Mouse (Mus musculus): ENCODE measurements at regions not wholly inside any gene's neighbourhood (a gene's known extent, or its start where the extent isn't known, plus 50 kb on each side); places are given as distances from the start of the nearest gene placed in this dataset.

DNA sequence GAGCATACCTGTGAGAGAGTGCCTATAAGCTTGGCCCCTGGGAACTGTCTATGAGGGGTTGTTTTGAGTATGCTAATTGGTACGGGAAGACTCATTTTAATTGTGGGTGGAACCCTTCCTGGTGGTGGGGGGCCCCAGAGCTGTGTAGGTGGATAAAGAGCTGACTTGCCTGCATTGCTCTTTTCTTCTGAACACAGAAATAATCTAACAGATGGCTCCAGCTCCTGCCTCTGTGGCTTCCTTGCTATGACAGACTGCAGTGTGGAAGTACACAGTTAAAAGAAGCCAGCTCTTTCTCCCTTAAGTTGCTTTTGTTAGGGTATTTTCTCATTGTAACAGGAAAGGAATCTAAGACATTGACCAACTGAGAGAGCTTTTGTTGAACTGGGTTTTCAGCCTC is 254.1 kb upstream of the Stt3b start:
- H3K4me3 ChIP-seq (replicated peaks): no peak overlapping the region
- TF ChIP-seq TAL1 (IDR thresholded peaks at IDR 0.05; ENCODE audit: low read length) (no peak), GATA1 (IDR thresholded peaks at IDR 0.05; ENCODE audit: low read length) (no peak)
- no peaks in the 10 kb centered on the region for H3K36me3 ChIP-seq (ENCODE audit: control insufficient read depth)
- peaks cover 3% of the 10 kb centered on the region; the same call in 1 of the 2 replicates for H3K9me3 ChIP-seq (ENCODE audit: control insufficient read depth, low read length)
- no peaks in the 10 kb centered on the region for H3K27me3 ChIP-seq (ENCODE audit: control insufficient read depth)
- H3K4me1 ChIP-seq (ENCODE audit: control insufficient read depth): no peaks in the 10 kb centered on the region

DNA sequence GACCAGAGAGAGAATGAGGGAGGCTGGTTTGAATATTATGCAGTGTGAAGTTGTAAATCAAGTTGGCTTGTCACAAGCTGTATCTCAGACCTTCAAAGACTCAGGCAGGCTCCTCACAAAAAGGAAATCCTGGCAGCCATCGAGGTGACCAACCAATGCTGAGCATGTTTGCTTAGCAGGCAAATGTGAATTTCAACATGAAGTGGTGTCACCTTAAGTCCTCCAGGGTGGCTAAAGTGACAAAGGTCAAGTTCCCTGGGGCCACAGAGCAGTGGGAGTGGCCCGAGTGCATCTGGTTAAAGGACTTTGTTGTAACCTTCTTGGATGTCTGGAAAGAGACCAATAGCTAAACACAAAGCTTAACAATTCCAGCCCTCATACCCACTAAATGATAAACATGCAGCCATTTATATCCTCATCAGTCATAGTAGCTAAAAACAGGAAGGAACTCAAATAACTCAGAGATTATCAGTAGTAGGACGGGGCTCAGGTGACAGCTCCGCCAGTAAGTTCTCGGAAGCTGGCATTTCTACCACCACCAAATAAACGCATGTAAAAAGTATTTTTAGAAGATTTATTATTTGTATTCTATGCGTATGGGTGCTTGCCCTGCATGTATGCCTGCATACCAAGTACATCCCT is 258.6 kb upstream of the Stt3b start:
- TF ChIP-seq TAL1 (IDR thresholded peaks at IDR 0.05; ENCODE audit: low read length): no peak
- TF ChIP-seq GATA1 (IDR thresholded peaks at IDR 0.05; ENCODE audit: low read length): no peak
- H3K4me1 ChIP-seq (ENCODE audit: control insufficient read depth): no peaks in the 10 kb centered on the region
- no peak overlapping the region for H3K4me3 ChIP-seq (replicated peaks)
- no peaks in the 10 kb centered on the region for H3K36me3 ChIP-seq (ENCODE audit: control insufficient read depth)
- no peaks in the 10 kb centered on the region for H3K9me3 ChIP-seq (ENCODE audit: control insufficient read depth, low read length)
- no peaks in the 10 kb centered on the region for H3K27me3 ChIP-seq (ENCODE audit: control insufficient read depth)

- Histone ChIP-seq H3K4me3 (replicated peaks) (no peak overlapping the region), H3K27me3 (ENCODE audit: control insufficient read depth) (no peaks in the 10 kb centered on the region), H3K36me3 (ENCODE audit: control insufficient read depth) (no peaks in the 10 kb centered on the region), H3K4me1 (ENCODE audit: control insufficient read depth) (no peaks in the 10 kb centered on the region), H3K9me3 (ENCODE audit: control insufficient read depth, low read length) (no peaks in the 10 kb centered on the region)
- TF ChIP-seq TAL1 (IDR thresholded peaks at IDR 0.05; ENCODE audit: low read length) (no peak), GATA1 (IDR thresholded peaks at IDR 0.05; ENCODE audit: low read length) (no peak)
Observed at GRCm38 (mm10) chr9:115570998-115571397, 260.8 kb upstream of the Stt3b start.

DNA sequence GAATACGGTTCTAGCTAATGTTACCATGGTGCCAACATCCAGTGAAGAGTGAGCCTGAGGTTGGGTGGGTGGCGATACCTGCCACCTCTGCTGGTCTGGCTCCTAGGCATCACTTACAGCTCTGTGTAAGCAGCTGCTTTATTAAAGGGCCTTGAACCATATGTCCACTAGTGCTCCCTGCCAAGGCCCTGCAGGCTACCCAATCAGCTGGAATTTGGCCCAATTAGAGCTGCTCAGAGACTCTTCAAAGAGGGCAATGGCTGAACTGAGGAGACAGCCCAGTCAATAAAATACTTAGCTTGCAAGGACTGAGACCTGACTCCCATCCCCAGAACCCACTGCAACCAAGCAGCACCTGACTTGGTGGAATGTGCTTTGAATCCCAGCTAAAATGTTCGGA is 270.9 kb upstream of the Stt3b start:
- Histone ChIP-seq H3K4me1 (ENCODE audit: control insufficient read depth) (no peaks in the 10 kb centered on the region), H3K36me3 (ENCODE audit: control insufficient read depth) (no peaks in the 10 kb centered on the region), H3K4me3 (replicated peaks) (no peak overlapping the region), H3K9me3 (ENCODE audit: control insufficient read depth, low read length) (peaks cover 8% of the 10 kb centered on the region), H3K27me3 (ENCODE audit: control insufficient read depth) (no peaks in the 10 kb centered on the region)
- TF ChIP-seq TAL1 (IDR thresholded peaks at IDR 0.05; ENCODE audit: low read length): no peak
- TF ChIP-seq GATA1 (IDR thresholded peaks at IDR 0.05; ENCODE audit: low read length): no peak

- no peaks in the 10 kb centered on the region for H3K36me3 ChIP-seq (ENCODE audit: control insufficient read depth)
- H3K27me3 ChIP-seq (ENCODE audit: control insufficient read depth): no peaks in the 10 kb centered on the region
- H3K4me1 ChIP-seq (ENCODE audit: control insufficient read depth): no peaks in the 10 kb centered on the region
- H3K9me3 ChIP-seq (ENCODE audit: control insufficient read depth, low read length): no peaks in the 10 kb centered on the region
- no peak overlapping the region for H3K4me3 ChIP-seq (replicated peaks)
- TF ChIP-seq GATA1 (IDR thresholded peaks at IDR 0.05; ENCODE audit: low read length) (no peak), TAL1 (IDR thresholded peaks at IDR 0.05; ENCODE audit: low read length) (no peak)
Observed at GRCm38 (mm10) chr9:115583548-115583947, 273.3 kb upstream of the Stt3b start.

DNA sequence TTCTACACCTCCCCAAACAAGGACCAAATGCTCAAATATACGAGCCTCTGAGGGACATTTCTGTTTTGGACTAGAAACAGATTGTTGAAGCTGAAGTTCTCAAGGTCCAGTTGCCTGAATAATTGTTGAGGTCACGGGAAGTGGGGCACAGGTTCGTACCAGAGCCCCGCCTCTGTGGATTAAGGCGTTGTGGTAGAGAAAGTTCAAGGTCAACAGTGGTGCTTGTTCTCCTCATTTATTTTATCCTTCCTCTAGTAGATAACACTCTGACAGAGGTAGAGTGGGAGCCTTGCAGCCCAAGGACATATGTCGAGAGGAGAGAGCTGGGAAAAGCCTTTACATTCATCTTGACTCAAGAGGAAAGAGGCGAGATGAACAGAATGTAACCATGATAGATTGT is 274.7 kb upstream of the Stt3b start:
- Histone ChIP-seq H3K27me3 (ENCODE audit: control insufficient read depth) (no peaks in the 10 kb centered on the region), H3K4me1 (ENCODE audit: control insufficient read depth) (no peaks in the 10 kb centered on the region), H3K4me3 (replicated peaks) (no peak overlapping the region), H3K9me3 (ENCODE audit: control insufficient read depth, low read length) (no peaks in the 10 kb centered on the region), H3K36me3 (ENCODE audit: control insufficient read depth) (no peaks in the 10 kb centered on the region)
- TF ChIP-seq TAL1 (IDR thresholded peaks at IDR 0.05; ENCODE audit: low read length) (no peak), GATA1 (IDR thresholded peaks at IDR 0.05; ENCODE audit: low read length) (no peak)

- no peaks in the 10 kb centered on the region for H3K27me3 ChIP-seq (ENCODE audit: control insufficient read depth)
- no peaks in the 10 kb centered on the region for H3K36me3 ChIP-seq (ENCODE audit: control insufficient read depth)
- no peaks in the 10 kb centered on the region for H3K9me3 ChIP-seq (ENCODE audit: control insufficient read depth, low read length)
- no peak overlapping the region for H3K4me3 ChIP-seq (replicated peaks)
- H3K4me1 ChIP-seq (ENCODE audit: control insufficient read depth): no peaks in the 10 kb centered on the region
- TF ChIP-seq TAL1 (IDR thresholded peaks at IDR 0.05; ENCODE audit: low read length): no peak
- no peak for TF ChIP-seq GATA1 (IDR thresholded peaks at IDR 0.05; ENCODE audit: low read length)
Observed at GRCm38 (mm10) chr9:115592466-115592865, 282.2 kb upstream of the Stt3b start.

- H3K9me3 ChIP-seq (ENCODE audit: control insufficient read depth, low read length): no peaks in the 10 kb centered on the region
Observed at GRCm38 (mm10) chr9:115600228-115600627, 290.0 kb upstream of the Stt3b start.

DNA sequence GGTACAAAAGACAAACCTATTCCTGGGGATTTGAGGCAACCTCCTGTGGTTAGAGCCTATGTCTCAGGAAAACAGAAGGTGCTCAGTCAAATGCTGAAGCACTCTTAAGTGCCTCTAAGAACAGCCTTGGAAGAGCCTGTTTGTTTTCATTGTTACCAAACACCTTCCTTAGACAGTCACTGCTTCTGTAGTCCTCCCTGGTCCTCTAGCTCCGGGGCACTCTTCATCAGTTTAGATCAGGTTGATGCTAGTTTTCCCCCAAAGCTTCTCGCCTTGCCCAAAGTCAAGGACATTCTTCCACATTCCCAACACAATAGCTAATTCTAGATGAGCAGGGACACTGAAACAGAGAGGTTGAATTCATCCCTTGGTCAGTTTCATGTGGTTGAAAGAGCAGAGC is 290.6 kb upstream of the Stt3b start:
- H3K4me1 ChIP-seq (ENCODE audit: control insufficient read depth): no peaks in the 10 kb centered on the region
- H3K4me3 ChIP-seq (replicated peaks): no peak overlapping the region
- no peaks in the 10 kb centered on the region for H3K9me3 ChIP-seq (ENCODE audit: control insufficient read depth, low read length)
- no peaks in the 10 kb centered on the region for H3K36me3 ChIP-seq (ENCODE audit: control insufficient read depth)
- H3K27me3 ChIP-seq (ENCODE audit: control insufficient read depth): no peaks in the 10 kb centered on the region
- no peak for TF ChIP-seq TAL1 (IDR thresholded peaks at IDR 0.05; ENCODE audit: low read length)
- no peak for TF ChIP-seq GATA1 (IDR thresholded peaks at IDR 0.05; ENCODE audit: low read length)

More at GRCm38 (mm10) chr9:115600228-115600627, 290.0 kb upstream of the Stt3b start:
- Histone ChIP-seq H3K4me1 (ENCODE audit: control insufficient read depth) (no peaks in the 10 kb centered on the region), H3K36me3 (ENCODE audit: control insufficient read depth) (no peaks in the 10 kb centered on the region), H3K4me3 (replicated peaks) (no peak overlapping the region), H3K27me3 (ENCODE audit: control insufficient read depth) (no peaks in the 10 kb centered on the region)
- TF ChIP-seq GATA1 (IDR thresholded peaks at IDR 0.05; ENCODE audit: low read length): no peak
- no peak for TF ChIP-seq TAL1 (IDR thresholded peaks at IDR 0.05; ENCODE audit: low read length)

DNA sequence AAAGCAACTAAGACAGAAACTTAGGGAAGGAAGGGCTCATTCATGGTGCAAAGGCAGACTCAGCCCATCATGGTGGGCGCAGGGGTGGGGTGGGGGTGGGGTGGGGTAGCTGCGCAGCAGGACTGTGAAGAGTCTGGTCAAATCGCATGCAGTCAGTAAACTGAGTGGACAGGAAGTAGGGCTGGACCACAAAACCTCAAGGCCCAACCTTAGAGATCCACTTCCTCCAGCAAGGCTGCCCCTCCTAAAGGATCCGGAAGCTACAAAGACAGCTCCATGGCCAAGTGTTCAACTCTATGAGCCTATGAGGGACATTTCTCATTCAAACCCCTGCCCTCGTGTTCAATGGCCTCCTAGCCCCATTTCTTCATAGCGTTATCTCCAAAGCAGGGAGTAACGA is 292.6 kb upstream of the Stt3b start:
- Histone ChIP-seq H3K27me3 (ENCODE audit: control insufficient read depth) (no peaks in the 10 kb centered on the region), H3K4me3 (replicated peaks) (no peak overlapping the region), H3K36me3 (ENCODE audit: control insufficient read depth) (no peaks in the 10 kb centered on the region), H3K4me1 (ENCODE audit: control insufficient read depth) (no peaks in the 10 kb centered on the region), H3K9me3 (ENCODE audit: control insufficient read depth, low read length) (no peaks in the 10 kb centered on the region)
- TF ChIP-seq TAL1 (IDR thresholded peaks at IDR 0.05; ENCODE audit: low read length) (no peak), GATA1 (IDR thresholded peaks at IDR 0.05; ENCODE audit: low read length) (no peak)
